ENCODE assay signal across 7 mouse cellular contexts in genomic region chr5:4756871-4757711, GRCm38 (mm10). TPM values are rescaled to one million over a fixed set of nuclear protein-coding genes. Genes with fewer than 3 reads are reported as not detected.
DNase-seq lines count a peak whose midpoint lies in the region; ATAC-seq and TF ChIP-seq lines count a peak whose summit lies in the region.

No protein-coding gene starts in this region.

- H3K9ac ChIP-seq in embryonic facial prominence, embryonic 12.5 days: peak overlapping the region; percentile 98
- H3K9ac ChIP-seq in limb, embryonic 14.5 days (ENCODE audit: low read depth, low read length, severe bottlenecking): peak overlapping the region; percentile 94
- H3K9ac ChIP-seq in midbrain, embryonic 15.5 days: peak overlapping the region; percentile 89

- peak; percentile 54 for ATAC-seq in embryonic facial prominence, embryonic 12.5 days (ENCODE audit: insufficient number of reproducible peaks, insufficient read depth, low FRiP score, low TSS enrichment)
- ATAC-seq in limb, embryonic 14.5 days (ENCODE audit: low FRiP score, low read depth): peak; percentile 45
- peak; percentile 50 for ATAC-seq in midbrain, embryonic 15.5 days (replicated peaks)

- H3K9me3 ChIP-seq in embryonic facial prominence, embryonic 12.5 days: no peaks in the 10 kb centered on the region
- H3K9me3 ChIP-seq in limb, embryonic 14.5 days (ENCODE audit: control insufficient read depth, low read length): no peaks in the 10 kb centered on the region
- H3K9me3 ChIP-seq in midbrain, embryonic 15.5 days: no peaks in the 10 kb centered on the region

- peak overlapping the region; percentile 88 for H3K4me2 ChIP-seq in embryonic facial prominence, embryonic 12.5 days (replicated peaks)
- H3K4me2 ChIP-seq in limb, embryonic 14.5 days (replicated peaks; ENCODE audit: low read depth, low read length, severe bottlenecking): peak overlapping the region; percentile 96
- H3K4me2 ChIP-seq in midbrain, embryonic 15.5 days: peak overlapping the region; percentile 89

- peak overlapping the region; percentile 99 for H3K27ac ChIP-seq in embryonic facial prominence, embryonic 12.5 days
- H3K27ac ChIP-seq in kidney, adult 2 months (ENCODE audit: insufficient read depth, low read depth, low read length): peak overlapping the region; percentile 98
- H3K27ac ChIP-seq in limb, embryonic 14.5 days (replicated peaks; ENCODE audit: low read depth, low read length): peak overlapping the region; percentile 97
- peak overlapping the region; percentile 98 for H3K27ac ChIP-seq in midbrain, embryonic 15.5 days

- DNase-seq in brain, adult 2 months (ENCODE audit: low read depth, low spot score): peak; percentile 80
- DNase-seq in heart, adult 8-10 months (ENCODE audit: low spot score): peak; percentile 38
- DNase-seq in kidney, adult 2 months: peak; percentile 84
- peak; percentile 63 for DNase-seq in limb, embryonic 14.5 days (ENCODE audit: low spot score)
- peak; percentile 50 for DNase-seq in testis, postnatal 14 days (ENCODE audit: low spot score)

- no peak for TF ChIP-seq POLR2A in kidney, adult 2 months (IDR thresholded peaks at IDR 0.05; ENCODE audit: low read depth, low read length)
- TF ChIP-seq POLR2A in limb, embryonic 14.5 days (IDR thresholded peaks at IDR 0.05; ENCODE audit: borderline replicate concordance, extremely low read depth, insufficient read depth, insufficient read length): no peak

- under 1% methylated on average over 71 of the region's 80 CpGs for WGBS in embryonic facial prominence, embryonic 12.5 days
- WGBS in kidney, adult 2 months: under 1% methylated on average over 79 of the region's 80 CpGs
- 2% methylated on average over 70 of the region's 80 CpGs for WGBS in limb, embryonic 14.5 days
- WGBS in midbrain, embryonic 15.5 days: under 1% methylated on average over 69 of the region's 80 CpGs

- peak overlapping the region; percentile 88 for H3K4me3 ChIP-seq in embryonic facial prominence, embryonic 12.5 days
- peak overlapping the region; percentile 65 for H3K4me3 ChIP-seq in kidney, adult 2 months (ENCODE audit: insufficient read depth, low read depth, low read length)
- H3K4me3 ChIP-seq in limb, embryonic 14.5 days (replicated peaks; ENCODE audit: low read length): peak overlapping the region; percentile 86
- H3K4me3 ChIP-seq in midbrain, embryonic 15.5 days: peak overlapping the region; percentile 88

- peaks cover 5% of the 10 kb centered on the region; the same call in 1 of the 2 replicates for H3K36me3 ChIP-seq in embryonic facial prominence, embryonic 12.5 days
- H3K36me3 ChIP-seq in kidney, adult 2 months (ENCODE audit: control insufficient read depth, insufficient read depth, low read length): no peaks in the 10 kb centered on the region
- H3K36me3 ChIP-seq in limb, embryonic 14.5 days (ENCODE audit: control insufficient read depth, insufficient read depth, low read length): no peaks in the 10 kb centered on the region
- no peaks in the 10 kb centered on the region for H3K36me3 ChIP-seq in midbrain, embryonic 15.5 days (replicated peaks)

- TF ChIP-seq CTCF in kidney, adult 2 months (conservative IDR thresholded peaks at IDR 0.05; ENCODE audit: insufficient read depth, insufficient read length, low read depth, low read length): no peak

- peaks cover 24% of the 10 kb centered on the region for H3K4me1 ChIP-seq in embryonic facial prominence, embryonic 12.5 days
- H3K4me1 ChIP-seq in kidney, adult 2 months (ENCODE audit: control insufficient read depth, insufficient read depth, low read length): peaks cover 3% of the 10 kb centered on the region; the same call in 1 of the 2 replicates
- peaks cover 22% of the 10 kb centered on the region for H3K4me1 ChIP-seq in limb, embryonic 14.5 days (ENCODE audit: control insufficient read depth, insufficient read depth, low read length)
- peaks cover 20% of the 10 kb centered on the region for H3K4me1 ChIP-seq in midbrain, embryonic 15.5 days

- H3K27me3 ChIP-seq in embryonic facial prominence, embryonic 12.5 days: 0 out of 2 replicates have a peak, but pooled peaks cover 3% of the 10 kb centered on the region
- H3K27me3 ChIP-seq in kidney, adult 2 months (replicated peaks; ENCODE audit: control insufficient read depth, insufficient read depth, low read length): no peaks in the 10 kb centered on the region
- H3K27me3 ChIP-seq in limb, embryonic 14.5 days (ENCODE audit: control insufficient read depth, insufficient read depth, low read length): no peaks in the 10 kb centered on the region
- H3K27me3 ChIP-seq in midbrain, embryonic 15.5 days (replicated peaks): no peaks in the 10 kb centered on the region

RNA-seq across cellular contexts. Expression of gene Fzd1, which starts 0.7 kb away (rescaled TPM):
- polyA plus RNA-seq in embryonic facial prominence, embryonic 12.5 days (2016; fragmentation: Nextera tagmentation; extraction: Ambion mirVana): 50.7 and 55.7 TPM in 2 replicates
- total RNA-seq in heart, adult 8-10 months (2022): 1 to 10 TPM; 7.9 to 9.6 (median 8.7) TPM
- polyA plus RNA-seq in kidney, adult 2 months (2012; rRNA removed): 49.4 and 58.6 TPM in 2 replicates
- 39.5 and 52.9 TPM in 2 replicates for polyA plus RNA-seq in limb, embryonic 14.5 days (2012; rRNA removed)
- polyA plus RNA-seq in limb, embryonic 14.5 days (2014; fragmentation: Nextera tagmentation; extraction: Ambion mirVana): 24.5 and 31.1 TPM in 2 replicates
- polyA plus RNA-seq in midbrain, embryonic 15.5 days (2015; fragmentation: Nextera tagmentation; extraction: Ambion mirVana): 33.2 and 38.9 TPM in 2 replicates

Comparison
In these comparisons a context has a peak if more than half of its experiments do, and no peak if none do; other contexts are left out.
1. Peak in every context shown above with its lines: DNase-seq, ATAC-seq, H3K4me3 ChIP-seq and H3K27ac ChIP-seq.